Mouse (Mus musculus): ENCODE measurements around the gene Tmem86b. TPM values are rescaled to one million over a fixed set of nuclear protein-coding genes. Genes with fewer than 3 reads are reported as not detected.

The Tmem86b gene
- total and polyA plus RNA-seq, 3 experiments: 4.8 to 40.0 (median 9.3) TPM

DNA sequence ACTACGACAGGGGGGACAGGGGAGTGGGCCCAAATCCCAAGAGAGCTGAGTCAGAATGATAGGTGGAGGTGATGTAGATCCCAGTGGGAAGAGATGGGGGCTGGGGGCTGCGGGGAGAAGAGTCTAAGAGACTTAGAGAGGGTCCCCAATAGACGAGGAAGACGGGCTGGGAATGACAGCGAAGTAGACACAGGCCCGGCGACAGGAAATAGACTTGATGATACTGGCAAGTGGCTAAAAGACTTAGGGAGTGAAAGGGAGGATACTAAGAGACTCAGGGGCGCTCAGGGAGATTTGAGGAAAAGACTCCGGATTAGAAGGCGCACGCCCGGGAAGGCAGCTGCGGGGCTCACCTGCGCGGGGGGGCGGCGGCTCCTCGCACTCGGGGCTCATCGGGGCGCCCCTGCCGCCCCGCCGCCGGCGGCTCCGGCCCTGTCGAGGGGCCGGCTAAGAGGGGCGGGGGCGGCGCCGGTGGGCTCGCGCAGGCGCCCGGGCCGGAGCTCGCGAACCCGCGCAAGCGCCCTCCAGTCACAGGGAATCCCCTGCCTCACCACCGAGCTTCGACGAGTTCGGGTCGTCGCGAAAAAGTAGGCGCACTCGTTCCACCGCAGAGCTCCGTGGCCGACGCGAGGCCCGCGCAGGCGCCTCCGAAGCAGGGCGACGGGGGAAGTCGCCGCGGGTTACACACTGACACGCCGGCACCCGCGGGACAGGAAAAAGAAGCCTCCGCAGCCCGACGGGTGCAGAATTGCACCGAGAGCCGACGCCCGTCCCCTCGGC, 27.1 kb upstream of the Tmem86b start:
- H3K36me3 ChIP-seq (replicated peaks): peaks cover 69% of the 10 kb centered on the region
- H3K4me3 ChIP-seq (ENCODE audit: low read depth, low read length): peak overlapping the region; percentile 96
- H3K9me3 ChIP-seq (replicated peaks): no peaks in the 10 kb centered on the region
- ATAC-seq (ENCODE audit: extremely low read depth, insufficient number of reproducible peaks, low FRiP score, poor library complexity, severe bottlenecking): no peak
- no peaks in the 10 kb centered on the region for H3K27me3 ChIP-seq (ENCODE audit: insufficient read depth, low read length)
- peaks cover 69% of the 10 kb centered on the region for H3K4me1 ChIP-seq (ENCODE audit: insufficient read depth, low read depth, low read length)
- DNase-seq (ENCODE audit: low spot score): peak; percentile 70
- TF ChIP-seq GATA2 (IDR thresholded peaks at IDR 0.05; ENCODE audit: borderline replicate concordance, low read depth, low read length): no peak
- TF ChIP-seq POLR2AphosphoS5 (IDR thresholded peaks at IDR 0.05; ENCODE audit: insufficient replicate concordance, low read depth, low read length): no peak
- TF ChIP-seq CTCF (IDR thresholded peaks at IDR 0.05; ENCODE audit: low read depth, low read length): no peak
- TF ChIP-seq TAL1 (conservative IDR thresholded peaks at IDR 0.05; ENCODE audit: low read depth, low read length): no peak
- no peak for TF ChIP-seq GATA1 (IDR thresholded peaks at IDR 0.05; ENCODE audit: borderline replicate concordance, low read length)

DNA sequence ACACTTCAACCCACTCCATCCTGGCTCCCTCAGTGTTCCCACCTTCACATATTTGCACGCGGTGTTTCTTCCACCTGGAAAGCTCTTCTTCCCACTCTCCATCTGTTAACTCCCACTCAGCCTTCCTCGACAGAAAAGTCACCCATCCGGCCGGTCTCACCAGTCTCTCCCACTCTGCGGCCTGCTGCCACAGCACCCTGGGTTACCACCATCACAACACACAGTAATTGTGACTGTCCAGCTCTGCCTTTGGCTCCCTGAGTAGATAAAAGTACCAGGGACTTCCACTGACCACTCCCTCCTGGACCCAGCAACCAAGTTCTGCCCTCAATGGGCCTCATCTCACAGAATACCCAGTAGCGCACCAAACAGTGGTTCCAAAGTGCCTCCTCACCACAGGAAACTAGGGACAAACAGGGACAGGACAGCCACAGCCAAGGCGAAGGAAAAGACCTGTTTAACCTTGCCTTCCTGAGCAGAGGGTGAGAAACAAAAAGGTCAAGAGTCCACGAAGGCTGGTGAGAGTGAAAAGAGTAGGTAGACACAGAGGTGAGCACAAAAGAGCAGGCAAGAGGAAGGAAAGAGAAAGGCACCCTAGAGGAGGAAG, 26.4 kb upstream of the Tmem86b start:
- Histone ChIP-seq H3K4me1 (ENCODE audit: insufficient read depth, low read depth, low read length) (peaks cover 74% of the 10 kb centered on the region), H3K9me3 (replicated peaks) (no peaks in the 10 kb centered on the region), H3K27me3 (ENCODE audit: insufficient read depth, low read length) (no peaks in the 10 kb centered on the region), H3K36me3 (replicated peaks) (peaks cover 71% of the 10 kb centered on the region), H3K4me3 (ENCODE audit: low read depth, low read length) (peak overlapping the region; percentile 96)
- DNase-seq (ENCODE audit: low spot score) (no peak), ATAC-seq (ENCODE audit: extremely low read depth, insufficient number of reproducible peaks, low FRiP score, poor library complexity, severe bottlenecking) (no peak)
- TF ChIP-seq TAL1 (conservative IDR thresholded peaks at IDR 0.05; ENCODE audit: low read depth, low read length): no peak
- no peak for TF ChIP-seq POLR2AphosphoS5 (IDR thresholded peaks at IDR 0.05; ENCODE audit: insufficient replicate concordance, low read depth, low read length)
- TF ChIP-seq CTCF (IDR thresholded peaks at IDR 0.05; ENCODE audit: low read depth, low read length): no peak
- TF ChIP-seq GATA1 (IDR thresholded peaks at IDR 0.05; ENCODE audit: borderline replicate concordance, low read length): no peak
- no peak for TF ChIP-seq GATA2 (IDR thresholded peaks at IDR 0.05; ENCODE audit: borderline replicate concordance, low read depth, low read length)

DNA sequence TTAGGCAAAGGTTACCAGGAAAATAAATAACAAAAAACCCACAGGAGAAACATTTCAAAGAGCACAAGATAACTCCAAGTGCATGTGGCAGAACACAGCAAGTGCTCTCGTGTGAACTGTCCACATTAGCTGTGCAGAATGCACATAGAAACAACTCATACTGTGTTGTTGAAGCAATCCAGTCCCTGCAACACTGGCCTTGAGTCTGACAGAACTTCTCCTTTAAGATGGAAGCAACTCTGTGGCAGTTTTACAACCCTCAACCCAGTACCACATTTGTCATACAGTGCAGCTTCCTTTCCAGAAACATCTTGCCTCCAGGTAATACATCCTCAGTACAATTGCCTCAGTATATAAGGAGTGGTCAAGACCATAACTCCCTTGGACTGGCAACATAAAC, 25.6 kb upstream of the Tmem86b start:
- Histone ChIP-seq H3K9me3 (replicated peaks) (no peaks in the 10 kb centered on the region), H3K36me3 (replicated peaks) (peaks cover 71% of the 10 kb centered on the region), H3K4me1 (ENCODE audit: insufficient read depth, low read depth, low read length) (peaks cover 81% of the 10 kb centered on the region), H3K27me3 (ENCODE audit: insufficient read depth, low read length) (no peaks in the 10 kb centered on the region), H3K4me3 (ENCODE audit: low read depth, low read length) (peak overlapping the region; percentile 96; the same call in 1 of the 2 replicates)
- no peak for TF ChIP-seq TAL1 (conservative IDR thresholded peaks at IDR 0.05; ENCODE audit: low read depth, low read length)
- TF ChIP-seq CTCF (IDR thresholded peaks at IDR 0.05; ENCODE audit: low read depth, low read length): no peak
- no peak for TF ChIP-seq POLR2AphosphoS5 (IDR thresholded peaks at IDR 0.05; ENCODE audit: insufficient replicate concordance, low read depth, low read length)
- no peak for TF ChIP-seq GATA1 (IDR thresholded peaks at IDR 0.05; ENCODE audit: borderline replicate concordance, low read length)
- no peak for TF ChIP-seq GATA2 (IDR thresholded peaks at IDR 0.05; ENCODE audit: borderline replicate concordance, low read depth, low read length)
- no peak for ATAC-seq (ENCODE audit: extremely low read depth, insufficient number of reproducible peaks, low FRiP score, poor library complexity, severe bottlenecking)
- no peak for DNase-seq (ENCODE audit: low spot score)

DNA sequence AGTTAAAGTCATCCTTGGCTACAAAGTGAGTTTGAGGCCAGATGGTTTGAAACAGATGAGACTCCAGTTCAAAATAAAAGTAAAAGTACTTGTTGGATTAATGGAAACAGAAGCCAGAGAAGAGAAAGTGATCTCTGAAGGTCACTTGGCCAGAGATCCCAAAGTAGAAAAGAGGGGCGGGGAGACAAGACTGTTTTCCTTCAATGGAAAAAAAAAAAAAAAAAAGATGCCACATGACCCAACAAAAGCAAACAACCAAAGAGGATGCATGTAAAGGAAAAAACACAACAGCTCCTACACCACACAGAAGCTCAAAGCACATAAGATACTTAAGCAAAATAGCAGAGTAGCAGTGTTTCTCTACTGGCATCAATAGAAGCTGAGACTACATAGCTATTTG, 24.7 kb upstream of the Tmem86b start:
- TF ChIP-seq GATA1 (IDR thresholded peaks at IDR 0.05; ENCODE audit: borderline replicate concordance, low read length) (no peak), TAL1 (conservative IDR thresholded peaks at IDR 0.05; ENCODE audit: low read depth, low read length) (no peak), POLR2AphosphoS5 (IDR thresholded peaks at IDR 0.05; ENCODE audit: insufficient replicate concordance, low read depth, low read length) (no peak), CTCF (IDR thresholded peaks at IDR 0.05; ENCODE audit: low read depth, low read length) (no peak), GATA2 (IDR thresholded peaks at IDR 0.05; ENCODE audit: borderline replicate concordance, low read depth, low read length) (no peak)
- H3K9me3 ChIP-seq (replicated peaks): no peaks in the 10 kb centered on the region
- peaks cover 85% of the 10 kb centered on the region for H3K4me1 ChIP-seq (ENCODE audit: insufficient read depth, low read depth, low read length)
- DNase-seq (ENCODE audit: low spot score): no peak
- no peak for ATAC-seq (ENCODE audit: extremely low read depth, insufficient number of reproducible peaks, low FRiP score, poor library complexity, severe bottlenecking)
- peaks cover 70% of the 10 kb centered on the region for H3K36me3 ChIP-seq (replicated peaks)
- no peaks in the 10 kb centered on the region for H3K27me3 ChIP-seq (ENCODE audit: insufficient read depth, low read length)
- H3K4me3 ChIP-seq (ENCODE audit: low read depth, low read length): peak overlapping the region; percentile 21; the same call in 1 of the 2 replicates

DNA sequence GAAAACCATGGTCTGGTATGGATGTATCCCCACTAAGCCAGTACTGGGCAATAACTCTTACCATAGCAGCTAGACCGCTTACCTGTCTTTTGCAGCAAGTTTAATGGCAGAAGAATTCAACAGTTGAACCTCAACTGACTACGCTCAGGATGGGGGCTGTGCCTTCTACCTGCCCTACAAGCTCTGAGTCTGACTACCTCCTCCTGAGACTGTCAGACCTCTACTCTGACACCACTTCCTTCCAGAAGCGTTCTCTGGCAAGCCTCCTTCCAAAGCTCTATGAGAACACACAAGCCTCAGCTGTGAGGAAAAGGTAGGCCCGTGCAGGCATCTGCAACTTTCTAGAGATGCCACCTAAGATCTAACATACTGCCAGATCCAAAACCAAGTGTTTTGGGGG, 24.2 kb upstream of the Tmem86b start:
- Histone ChIP-seq H3K9me3 (replicated peaks) (no peaks in the 10 kb centered on the region), H3K27me3 (ENCODE audit: insufficient read depth, low read length) (no peaks in the 10 kb centered on the region), H3K36me3 (replicated peaks) (peaks cover 65% of the 10 kb centered on the region), H3K4me1 (ENCODE audit: insufficient read depth, low read depth, low read length) (peaks cover 80% of the 10 kb centered on the region), H3K4me3 (ENCODE audit: low read depth, low read length) (peak overlapping the region; percentile 8; the same call in 1 of the 2 replicates)
- DNase-seq (ENCODE audit: low spot score) (no peak), ATAC-seq (ENCODE audit: extremely low read depth, insufficient number of reproducible peaks, low FRiP score, poor library complexity, severe bottlenecking) (no peak)
- TF ChIP-seq CTCF (IDR thresholded peaks at IDR 0.05; ENCODE audit: low read depth, low read length) (no peak), TAL1 (conservative IDR thresholded peaks at IDR 0.05; ENCODE audit: low read depth, low read length) (no peak), GATA1 (IDR thresholded peaks at IDR 0.05; ENCODE audit: borderline replicate concordance, low read length) (no peak), GATA2 (IDR thresholded peaks at IDR 0.05; ENCODE audit: borderline replicate concordance, low read depth, low read length) (no peak)

DNA sequence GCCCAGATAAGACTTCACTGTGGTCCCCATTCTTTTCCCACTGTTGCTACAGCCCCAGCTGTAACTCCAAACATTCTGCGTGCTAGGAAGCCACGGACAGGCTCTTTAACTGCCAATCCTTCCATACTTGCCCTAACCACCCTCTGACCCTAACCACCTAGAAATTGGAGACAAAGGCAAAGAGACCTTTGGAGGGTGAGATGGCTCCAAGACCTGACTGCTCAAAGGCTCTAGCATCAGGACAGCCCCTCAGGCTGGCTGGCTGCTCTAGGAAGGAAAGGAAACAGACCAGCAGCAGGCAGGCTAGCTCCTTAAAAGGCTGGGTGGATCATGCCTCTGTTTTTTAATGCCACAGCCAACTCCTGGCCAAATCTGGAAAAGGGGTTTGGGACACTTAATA, 23.0 kb upstream of the Tmem86b start:
- no peak for ATAC-seq (ENCODE audit: extremely low read depth, insufficient number of reproducible peaks, low FRiP score, poor library complexity, severe bottlenecking)
- peak overlapping the region; percentile 56; the same call in 1 of the 2 replicates for H3K4me3 ChIP-seq (ENCODE audit: low read depth, low read length)

More for the DNA sequence above, 23.0 kb upstream of the Tmem86b start:
- no peak for TF ChIP-seq GATA2 (IDR thresholded peaks at IDR 0.05; ENCODE audit: borderline replicate concordance, low read depth, low read length)
- TF ChIP-seq GATA1 (IDR thresholded peaks at IDR 0.05; ENCODE audit: borderline replicate concordance, low read length): no peak
- no peak for TF ChIP-seq CTCF (IDR thresholded peaks at IDR 0.05; ENCODE audit: low read depth, low read length)
- no peak for TF ChIP-seq TAL1 (conservative IDR thresholded peaks at IDR 0.05; ENCODE audit: low read depth, low read length)
- no peak for TF ChIP-seq POLR2AphosphoS5 (IDR thresholded peaks at IDR 0.05; ENCODE audit: insufficient replicate concordance, low read depth, low read length)
- H3K9me3 ChIP-seq (replicated peaks): no peaks in the 10 kb centered on the region
- no peaks in the 10 kb centered on the region for H3K27me3 ChIP-seq (ENCODE audit: insufficient read depth, low read length)
- H3K4me1 ChIP-seq (ENCODE audit: insufficient read depth, low read depth, low read length): peaks cover 69% of the 10 kb centered on the region
- H3K36me3 ChIP-seq (replicated peaks): peaks cover 62% of the 10 kb centered on the region
- no peak for DNase-seq (ENCODE audit: low spot score)
